Mouse (Mus musculus) 416B (cell line): Measurements from ENCODE around the gene Usp46.
A peak's percentile ranks its signal among the peaks of the same experiment; 100 is the strongest.
"Not testable (repeated sequence)": the region's sequence is repeated elsewhere in the genome, so short reads cannot be mapped to it uniquely, and the experiment has no call there.

Experiments
- DNase-seq: peaks from one replicate; pipeline ENCODE4 v3.0.0; 2011; ENCODE audit warnings: low read depth

Usp46 gene

GRCm38 (mm10) chr5:74028221-74028620 is 40.0 kb downstream of the Usp46 start:
- DNase-seq, result peak; percentile 54

GRCm38 (mm10) chr5:74020506-74020905 is 47.7 kb downstream of the Usp46 start:
- no peak for DNase-seq

GRCm38 (mm10) chr5:74018870-74019565 is 49.2 kb downstream of the Usp46 start:
- DNase-seq, result no peak

GRCm38 (mm10) chr5:74017488-74017887 is 50.7 kb downstream of the Usp46 start:
- DNase-seq, result no peak

GRCm38 (mm10) chr5:74011629-74012028 is 56.6 kb downstream of the Usp46 start:
- no peak for DNase-seq

- peak; percentile 18 for DNase-seq
Observed at GRCm38 (mm10) chr5:74007492-74008070, 60.6 kb downstream of the Usp46 start.

GRCm38 (mm10) chr5:74005936-74006335 is 62.3 kb downstream of the Usp46 start:
- DNase-seq, result no peak

- DNase-seq, result peak; percentile 41
Observed at GRCm38 (mm10) chr5:74001743-74002142, 66.5 kb downstream of the Usp46 start.

GRCm38 (mm10) chr5:73998966-73999365 is 69.3 kb downstream of the Usp46 start:
- DNase-seq, result no peak

GRCm38 (mm10) chr5:73994850-73995249 is 73.4 kb downstream of the Usp46 start:
- no peak for DNase-seq

GRCm38 (mm10) chr5:73993538-73993937 is 74.7 kb downstream of the Usp46 start:
- peak; percentile 55 for DNase-seq

- DNase-seq, result no peak
Observed at GRCm38 (mm10) chr5:73992321-73992720, 75.9 kb downstream of the Usp46 start.

- no peak for DNase-seq
Observed at GRCm38 (mm10) chr5:73989532-73989931, 78.7 kb downstream of the Usp46 start.

- DNase-seq, result peak; percentile 58
Observed at GRCm38 (mm10) chr5:73987777-73988560, 80.3 kb downstream of the Usp46 start.

- no peak for DNase-seq
Observed at GRCm38 (mm10) chr5:73977426-73977825, 90.8 kb downstream of the Usp46 start.

- no peak for DNase-seq
Observed at GRCm38 (mm10) chr5:73971701-73972100, 96.5 kb downstream of the Usp46 start.

GRCm38 (mm10) chr5:73970024-73970628 is 98.1 kb downstream of the Usp46 start:
- DNase-seq, result no peak

- DNase-seq, result no peak
Observed at GRCm38 (mm10) chr5:73969338-73969737, 98.9 kb downstream of the Usp46 start.

GRCm38 (mm10) chr5:73959779-73960178 is 108.5 kb downstream of the Usp46 start:
- no peak for DNase-seq

- not testable (repeated sequence) for DNase-seq
Observed at GRCm38 (mm10) chr5:73958614-73959013, 109.6 kb downstream of the Usp46 start.

- no peak for DNase-seq
Observed at GRCm38 (mm10) chr5:73958096-73958495, 110.1 kb downstream of the Usp46 start.

- DNase-seq, result no peak
Observed at GRCm38 (mm10) chr5:73955691-73956090, 112.5 kb downstream of the Usp46 start.

GRCm38 (mm10) chr5:73955005-73955404 is 113.2 kb downstream of the Usp46 start:
- DNase-seq, result no peak
